Mouse (Mus musculus) kidney, adult 11 months (tissue): ENCODE data around the gene Cmpk1.
A peak's percentile ranks its signal among the peaks of the same experiment; 100 is the strongest.
"Not testable (repeated sequence)": the region's sequence is repeated elsewhere in the genome, so short reads cannot be mapped to it uniquely, and the experiment has no call there.

Source experiments
- DNase-seq: peaks from one replicate; pipeline ENCODE4 v3.0.0; 2022

The Cmpk1 gene

DNA sequence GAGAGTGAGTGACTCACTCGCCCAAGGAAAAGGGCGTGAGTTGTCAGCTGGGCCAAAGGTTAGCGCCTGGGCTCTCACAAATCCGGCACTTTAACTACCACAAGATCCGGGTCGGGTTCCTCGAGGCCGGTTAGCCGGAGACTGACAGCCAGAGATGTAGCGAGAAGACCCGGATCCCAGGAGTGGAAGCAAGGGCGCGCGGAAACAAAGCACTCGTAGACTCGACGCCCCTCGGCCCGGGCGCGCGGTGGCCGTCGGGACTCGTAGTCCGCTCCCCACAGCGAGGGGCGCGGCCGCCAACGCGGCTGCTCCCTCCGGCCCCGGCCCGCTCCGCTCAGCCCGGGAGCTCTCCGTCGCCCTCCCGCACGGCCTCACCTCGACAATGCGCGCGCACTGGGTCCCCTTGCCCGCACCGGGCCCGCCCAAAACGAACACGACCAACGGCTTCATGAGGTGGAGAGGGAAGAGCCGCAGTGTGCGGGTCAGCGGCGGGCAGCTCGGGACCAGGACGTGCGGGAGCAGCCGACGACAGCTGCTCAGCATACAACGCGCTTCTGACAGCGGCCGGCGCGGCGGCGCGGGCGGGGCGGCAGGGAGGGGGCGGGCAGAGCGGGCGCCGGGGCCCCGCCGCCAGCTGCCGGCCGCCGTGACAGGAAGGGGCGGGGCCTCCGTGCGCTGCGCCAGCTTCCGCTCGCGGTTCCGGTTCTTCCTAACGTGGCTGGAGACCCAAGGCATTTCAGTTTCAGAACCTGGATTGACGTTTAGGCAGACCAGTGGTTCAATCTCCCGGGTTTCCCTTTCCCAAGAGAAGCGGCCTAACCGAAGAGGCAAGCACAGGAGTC lies at the start of gene Cmpk1:
Gene Cmpk1 (minus strand): TSS at position 651 of the 842 bp plus-strand sequence.
- DNase-seq = peak; percentile 79

DNA sequence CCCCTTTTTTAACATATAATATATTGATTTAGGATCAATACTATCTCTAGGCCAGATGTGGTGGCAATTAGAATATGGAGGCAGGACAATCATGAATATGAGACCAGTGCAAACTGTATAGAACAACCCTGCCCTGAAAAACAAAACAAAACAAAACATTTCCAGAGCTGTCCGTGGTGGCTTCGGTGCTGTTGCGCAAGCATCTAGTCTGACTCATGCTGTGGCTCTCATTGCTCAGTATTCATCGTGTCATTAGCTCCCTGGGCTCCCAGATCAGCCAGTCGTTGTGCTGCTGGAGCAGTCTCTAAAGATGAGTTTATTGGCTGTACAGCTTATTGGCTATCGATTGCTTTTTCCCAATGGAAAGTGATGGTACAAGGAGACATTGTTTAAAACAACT lies 48.0 kb upstream of the Cmpk1 start:
- no peak for DNase-seq

- DNase-seq = no peak
These were observed 33.0 kb upstream of the Cmpk1 start for GRCm38 (mm10) chr4:115019997-115020396.

DNA sequence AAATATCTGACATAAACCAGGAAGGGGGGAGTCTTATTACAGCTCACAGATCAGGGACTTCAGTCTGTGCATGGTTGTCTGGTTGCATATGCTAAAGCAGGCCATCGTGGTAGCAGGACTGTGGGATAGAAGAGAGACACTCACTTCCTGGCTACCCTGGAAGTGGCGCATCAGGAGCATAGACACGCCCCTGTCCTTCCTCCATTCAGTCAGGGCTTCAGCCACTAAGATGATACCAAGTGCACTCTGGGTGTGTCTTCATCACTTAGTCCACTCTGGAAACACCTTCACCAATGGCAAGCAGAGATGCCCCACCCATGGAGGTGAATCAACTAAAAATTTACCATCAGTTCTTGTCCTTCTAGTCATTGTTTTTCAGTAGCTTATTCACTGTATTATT lies 27.2 kb upstream of the Cmpk1 start:
- no peak for DNase-seq

- no peak for DNase-seq
These were observed 13.4 kb upstream of the Cmpk1 start for GRCm38 (mm10) chr4:115000429-115000795.

GRCm38 (mm10) chr4:114999773-115000428 lies 12.9 kb upstream of the Cmpk1 start, which contains the start of gene Stil:
Gene Stil (plus strand): TSS chr4:115000159.
- DNase-seq = peak; percentile 97

- no peak for DNase-seq
These were observed 12.4 kb upstream of the Cmpk1 start for GRCm38 (mm10) chr4:114999445-114999772.

DNA sequence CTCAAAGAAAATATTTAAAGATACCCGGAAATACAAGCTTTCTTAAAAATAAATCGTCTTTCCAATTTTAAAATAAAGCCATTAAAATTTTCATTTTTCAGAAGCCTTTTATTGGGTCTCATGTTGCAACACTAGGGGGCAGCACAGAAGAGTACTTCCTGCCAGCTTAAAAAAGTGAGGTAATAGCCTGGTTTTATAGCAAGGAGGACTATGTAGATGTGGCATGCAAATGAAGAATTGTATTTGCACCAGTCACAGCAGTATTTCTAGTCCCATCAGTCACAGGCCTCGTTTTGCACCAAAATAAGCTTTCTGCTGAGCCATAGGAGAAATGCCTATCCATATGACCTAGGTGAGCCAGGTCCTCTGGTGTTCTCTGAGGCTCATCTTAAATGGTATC lies 10.0 kb upstream of the Cmpk1 start:
- no peak for DNase-seq

GRCm38 (mm10) chr4:114994218-114994617 lies 7.2 kb upstream of the Cmpk1 start:
- no peak for DNase-seq

- no peak for DNase-seq
These were observed 840 bp downstream of the Cmpk1 start for GRCm38 (mm10) chr4:114986211-114986590.

GRCm38 (mm10) chr4:114983020-114983419 lies 4.0 kb downstream of the Cmpk1 start:
- DNase-seq = no peak

DNA sequence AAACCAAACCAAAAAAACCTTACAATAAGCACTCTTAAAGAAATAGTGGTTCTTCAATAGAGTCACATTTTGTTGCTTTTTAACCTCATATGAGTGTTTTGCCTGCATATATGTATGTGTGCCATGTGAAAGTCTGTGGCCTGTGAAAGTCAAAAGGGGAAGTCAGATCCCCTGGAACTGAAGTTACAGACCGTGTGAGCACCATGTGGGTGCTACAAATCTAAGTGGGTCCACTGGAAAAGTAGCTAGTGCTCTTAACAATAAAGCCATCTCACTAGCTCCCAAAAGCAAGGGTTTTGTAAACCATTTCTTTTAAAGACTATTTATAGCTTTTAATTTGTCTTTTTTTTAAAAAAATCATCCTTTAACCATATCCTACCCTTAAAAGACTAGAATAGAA lies 4.4 kb downstream of the Cmpk1 start:
- DNase-seq = no peak

- no peak for DNase-seq
These were observed 13.8 kb downstream of the Cmpk1 start for GRCm38 (mm10) chr4:114973229-114973740.

GRCm38 (mm10) chr4:114970736-114971135 lies 16.3 kb downstream of the Cmpk1 start:
- no peak for DNase-seq

DNA sequence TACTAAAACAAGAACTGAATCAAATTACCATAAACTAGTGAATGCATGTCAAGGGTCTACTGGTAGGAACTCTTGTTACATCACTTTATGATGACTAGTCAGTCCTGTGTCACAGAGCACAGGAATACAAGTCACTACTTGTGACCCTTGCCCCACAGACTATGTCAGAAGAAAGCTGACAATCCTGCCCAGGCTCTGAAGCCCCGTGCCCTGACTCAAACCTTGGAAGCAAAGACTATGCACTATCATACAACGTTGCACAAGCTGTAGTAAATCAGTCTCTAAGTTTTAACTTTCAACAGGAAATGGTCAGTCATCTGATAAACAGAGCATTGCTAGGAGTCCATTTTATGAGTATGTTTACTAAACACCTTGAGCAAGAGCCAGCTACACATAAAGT lies 26.2 kb downstream of the Cmpk1 start:
- not testable (repeated sequence) for DNase-seq

DNA sequence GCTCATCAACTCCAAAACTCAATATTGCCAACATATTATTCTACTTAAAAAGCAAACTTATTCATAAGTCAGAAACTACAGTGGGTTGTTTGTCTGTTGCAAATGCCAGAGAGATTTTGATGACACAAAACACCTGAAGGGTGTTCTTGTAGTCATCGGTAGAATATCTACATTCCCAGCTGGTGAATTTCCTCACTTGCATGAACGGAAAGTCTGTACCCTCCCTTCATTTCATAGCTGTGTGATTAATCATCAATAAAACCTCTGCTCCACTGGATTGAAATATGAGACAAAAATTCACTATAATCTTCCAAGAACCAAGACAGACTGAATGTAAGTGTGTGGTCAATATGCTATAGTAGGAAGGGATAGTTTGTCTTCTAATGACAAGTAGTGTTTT lies 27.5 kb downstream of the Cmpk1 start:
- DNase-seq = no peak

DNA sequence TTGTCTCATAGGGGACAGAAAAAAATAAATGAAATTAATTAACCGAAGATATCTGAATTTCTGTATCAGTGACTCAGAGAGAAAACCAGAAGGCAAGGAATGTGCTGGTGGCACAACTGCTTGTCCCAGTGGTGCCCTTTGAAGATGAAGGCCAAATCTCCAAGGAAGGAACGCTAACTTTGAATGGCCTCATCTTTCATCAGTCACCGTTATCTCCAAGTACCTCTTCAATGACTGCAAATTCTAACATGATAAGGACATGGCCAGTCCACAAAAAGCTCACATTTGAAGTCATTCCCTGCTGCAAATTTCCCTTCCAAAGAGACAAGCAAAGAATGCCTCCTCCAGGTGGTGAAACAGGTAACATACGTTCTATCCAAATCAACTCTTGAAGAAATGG lies 28.3 kb downstream of the Cmpk1 start:
- DNase-seq = no peak

- DNase-seq = no peak
These were observed 28.8 kb downstream of the Cmpk1 start for GRCm38 (mm10) chr4:114958231-114958630.

GRCm38 (mm10) chr4:114957403-114957802 lies 29.6 kb downstream of the Cmpk1 start:
- DNase-seq = no peak

DNA sequence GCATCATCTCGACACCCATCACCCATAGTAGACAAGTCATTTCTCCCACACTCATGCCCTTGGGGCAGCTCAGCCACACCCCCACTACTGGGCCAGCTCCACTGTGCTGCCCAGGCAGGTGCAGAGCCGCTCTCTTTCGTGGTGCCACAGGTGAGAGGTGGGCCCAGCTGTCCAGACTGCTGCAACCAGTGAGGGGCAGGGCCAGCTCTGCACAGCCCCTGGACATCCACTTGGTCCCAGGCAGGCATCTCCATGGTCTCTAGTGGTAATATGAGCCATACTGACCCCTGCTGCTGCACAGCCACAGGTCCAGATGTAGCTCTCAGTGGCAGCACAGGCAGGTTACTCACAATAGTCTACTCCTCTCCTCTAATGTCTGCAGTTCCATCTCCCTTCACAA lies 33.9 kb downstream of the Cmpk1 start:
- DNase-seq = no peak

- no peak for DNase-seq
These were observed 39.1 kb downstream of the Cmpk1 start for GRCm38 (mm10) chr4:114947852-114948481.

DNA sequence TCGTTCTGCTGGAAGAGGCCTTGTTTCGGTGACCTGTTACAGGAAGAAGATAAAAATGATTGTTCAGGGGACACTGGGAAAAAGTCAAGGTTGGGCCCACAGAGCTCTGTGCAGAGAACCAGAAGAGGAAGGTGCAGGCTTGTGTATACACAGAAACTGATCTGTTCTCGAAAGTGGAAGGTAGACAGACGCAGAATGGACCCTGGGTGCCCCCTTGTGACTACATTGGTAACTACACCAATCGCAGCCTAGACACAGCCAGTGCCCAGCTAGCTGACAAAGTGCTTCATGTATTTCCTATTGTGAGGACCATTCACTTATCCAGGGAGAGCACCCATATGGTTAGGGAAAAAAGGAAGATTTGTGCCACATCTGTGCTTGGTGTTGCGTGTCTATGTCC lies 39.6 kb downstream of the Cmpk1 start:
- peak; percentile 57 for DNase-seq

GRCm38 (mm10) chr4:114946416-114946815 lies 40.6 kb downstream of the Cmpk1 start:
- no peak for DNase-seq

- DNase-seq = no peak
These were observed 42.0 kb downstream of the Cmpk1 start for GRCm38 (mm10) chr4:114945021-114945420.
